Mouse (Mus musculus) heart, embryonic 11.5 days (tissue): Measurements from ENCODE around the gene Jade1. TPM values are rescaled to one million over a fixed set of nuclear protein-coding genes. Genes with fewer than 3 reads are reported as not detected.

Experiments used
- ATAC-seq: fragments of 200-750 bp; cut with Nextera tagmentation; replicated peaks from 2 replicates; pipeline ENCODE4 v1.8.0; 2017; ENCODE audit warnings: moderate library complexity; ENCODE audit not compliant: insufficient number of reproducible peaks, low FRiP score, low TSS enrichment
- H3K27ac ChIP-seq: fragments of 300-500 bp; sonication (generic); 2 replicates; pipeline ENCODE4 v1.5.1; 2014; ENCODE audit warnings: mild to moderate bottlenecking, low read depth, low read length
- H3K27me3 ChIP-seq: fragments of 300-500 bp; sonication (generic); 2 replicates; pipeline ENCODE4 v1.6.1; 2014; ENCODE audit warnings: mild to moderate bottlenecking, low read length, mixed read lengths; ENCODE audit not compliant: control insufficient read depth, insufficient read depth
- H3K36me3 ChIP-seq: fragments of 300-500 bp; sonication (generic); 2 replicates; pipeline ENCODE4 v1.6.1; 2014; ENCODE audit warnings: mild to moderate bottlenecking, low read length, moderate library complexity, mixed read lengths; ENCODE audit not compliant: control insufficient read depth, insufficient read depth
- H3K4me1 ChIP-seq: fragments of 300-500 bp; sonication (generic); 2 replicates; pipeline ENCODE4 v1.6.1; 2014; ENCODE audit warnings: low read length; ENCODE audit not compliant: control insufficient read depth, insufficient read depth
- H3K4me2 ChIP-seq: fragments of 300-500 bp; sonication (generic); 2 replicates; pipeline ENCODE4 v1.6.1; 2014; ENCODE audit warnings: mild to moderate bottlenecking, moderate library complexity
- H3K4me3 ChIP-seq: fragments of 300-500 bp; sonication (generic); 2 replicates; pipeline ENCODE4 v1.5.1; 2014; ENCODE audit warnings: low read depth, low read length
- H3K9ac ChIP-seq: fragments of 300-500 bp; sonication (generic); 2 replicates; pipeline ENCODE4 v1.6.1; 2014; ENCODE audit warnings: mild to moderate bottlenecking, low read depth, low read length, moderate library complexity
- H3K9me3 ChIP-seq: fragments of 300-500 bp; sonication (generic); replicated peaks from 2 replicates; pipeline ENCODE4 v1.6.1; 2016; ENCODE audit warnings: low read length; ENCODE audit not compliant: control insufficient read depth
- WGBS: fragments of 180-500 bp; shearing (Covaris S2); extraction: QIAGEN DNeasy Blood & Tissue Kit; methylation state at CpG from one replicate; pipeline ENCODE4 v1.1.7; 2014; ENCODE audit not compliant: insufficient replicate concordance; 5-methylcytosine and 5-hydroxymethylcytosine counted together
- polyA plus RNA-seq: library from polyadenylated mRNA; unstranded; fragments of >200 nt; fragmentation: Nextera tagmentation; extraction: Ambion mirVana; gene quantifications from 2 replicates; pipeline ENCODE4 v1.2.1, GENCODE M21; 2014

Jade1 gene
- polyA plus RNA-seq, 1 experiment from 2014 or later = 12.0 TPM

GRCm38 (mm10) chr3:41533660-41534059 is 21.9 kb upstream of the Jade1 start:
- no peak overlapping the region for H3K4me3 ChIP-seq
- H3K9ac ChIP-seq = no peak overlapping the region
- 42% methylated on average over 7 of the region's 7 CpGs for WGBS
- H3K27me3 ChIP-seq = no peaks in the 10 kb centered on the region
- H3K36me3 ChIP-seq = no peaks in the 10 kb centered on the region
- no peaks in the 10 kb centered on the region for H3K4me1 ChIP-seq
- H3K27ac ChIP-seq = no peak overlapping the region
- ATAC-seq = no peak
- H3K4me2 ChIP-seq = no peak overlapping the region
- H3K9me3 ChIP-seq = no peaks in the 10 kb centered on the region

DNA sequence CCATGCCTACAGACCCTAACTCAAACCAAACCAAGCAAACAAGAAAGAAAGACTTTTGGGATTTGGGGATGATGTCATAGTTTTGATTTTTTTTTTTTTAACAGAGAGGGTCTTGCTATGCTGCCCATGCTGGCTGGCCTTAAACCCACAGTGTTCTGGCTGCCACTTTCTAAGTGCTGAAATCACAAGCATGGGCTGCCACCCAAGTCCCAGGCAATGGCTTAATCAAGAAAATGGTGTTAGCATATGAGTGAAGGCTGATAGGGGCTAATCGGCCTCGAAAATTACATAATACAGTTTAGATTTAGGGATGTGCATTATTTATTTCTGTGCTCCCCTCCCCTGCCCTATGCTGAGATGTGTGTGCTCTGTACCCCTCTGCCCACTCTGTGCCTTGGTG is 17.6 kb upstream of the Jade1 start:
- ATAC-seq = no peak
- H3K4me2 ChIP-seq = no peak overlapping the region
- no peak overlapping the region for H3K9ac ChIP-seq
- 75% methylated on average over 2 of the region's 2 CpGs for WGBS
- no peaks in the 10 kb centered on the region for H3K36me3 ChIP-seq
- H3K27ac ChIP-seq = no peak overlapping the region
- H3K27me3 ChIP-seq = no peaks in the 10 kb centered on the region
- no peak overlapping the region for H3K4me3 ChIP-seq
- no peaks in the 10 kb centered on the region for H3K9me3 ChIP-seq
- no peaks in the 10 kb centered on the region for H3K4me1 ChIP-seq

GRCm38 (mm10) chr3:41541313-41541712 is 14.2 kb upstream of the Jade1 start:
- Histone ChIP-seq H3K36me3 (no peaks in the 10 kb centered on the region), H3K27me3 (no peaks in the 10 kb centered on the region), H3K4me1 (no peaks in the 10 kb centered on the region), H3K27ac (no peak overlapping the region), H3K9me3 (no peaks in the 10 kb centered on the region), H3K4me3 (no peak overlapping the region), H3K9ac (no peak overlapping the region), H3K4me2 (no peak overlapping the region)
- WGBS = 75% methylated on average over 3 of the region's 3 CpGs
- no peak for ATAC-seq

DNA sequence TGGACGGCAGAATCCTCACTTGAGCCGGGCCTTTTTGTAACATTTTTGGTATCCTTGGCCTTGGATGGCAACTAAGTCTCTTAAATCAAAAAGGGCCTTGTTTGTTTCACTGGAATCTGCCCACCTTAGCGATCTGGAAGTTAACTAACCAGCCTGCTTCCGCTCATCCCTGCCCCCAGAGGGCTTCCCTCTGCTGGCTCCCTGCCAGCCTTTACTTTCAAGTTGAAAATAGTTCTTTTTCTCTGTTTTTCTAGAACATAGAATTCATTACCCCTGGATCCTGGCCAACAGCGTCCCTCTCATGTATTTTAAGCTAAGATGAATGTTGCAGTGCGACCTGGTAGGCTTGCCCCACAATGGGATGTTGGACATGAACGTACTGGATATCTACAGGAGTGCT is 11.1 kb upstream of the Jade1 start:
- H3K27ac ChIP-seq = no peak overlapping the region
- H3K9me3 ChIP-seq = no peaks in the 10 kb centered on the region
- H3K4me2 ChIP-seq = no peak overlapping the region
- no peaks in the 10 kb centered on the region for H3K36me3 ChIP-seq
- H3K4me3 ChIP-seq = no peak overlapping the region
- no peaks in the 10 kb centered on the region for H3K4me1 ChIP-seq
- ATAC-seq = no peak
- no peak overlapping the region for H3K9ac ChIP-seq
- WGBS = 68% methylated on average over 7 of the region's 7 CpGs
- H3K27me3 ChIP-seq = no peaks in the 10 kb centered on the region

DNA sequence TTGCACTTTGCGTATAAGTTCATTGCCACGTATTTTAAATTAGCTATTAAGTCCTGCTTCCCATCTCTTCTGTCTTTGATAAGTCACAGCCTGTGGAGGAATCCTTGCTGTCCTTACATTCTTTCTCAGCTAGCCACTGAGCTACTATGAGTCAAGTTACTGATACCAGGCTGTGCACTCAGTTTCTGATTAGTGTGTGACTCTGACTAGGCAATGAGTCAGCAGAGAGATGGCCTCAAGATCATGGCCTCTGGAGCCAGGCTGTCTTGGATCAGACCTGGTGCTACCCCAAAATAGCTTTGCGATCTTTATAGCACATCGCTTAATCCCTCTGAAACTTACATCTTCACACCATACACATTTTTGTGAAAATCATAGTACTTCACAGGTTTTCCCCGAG is 8.2 kb upstream of the Jade1 start:
- Histone ChIP-seq H3K4me2 (no peak overlapping the region), H3K9ac (no peak overlapping the region), H3K27ac (no peak overlapping the region), H3K27me3 (no peaks in the 10 kb centered on the region), H3K4me3 (no peak overlapping the region), H3K4me1 (peaks cover 3% of the 10 kb centered on the region; the same call in 1 of the 2 replicates), H3K9me3 (no peaks in the 10 kb centered on the region), H3K36me3 (no peaks in the 10 kb centered on the region)
- WGBS = 86% methylated on average over 5 of the region's 5 CpGs
- ATAC-seq = no peak

GRCm38 (mm10) chr3:41548238-41548637 is 7.3 kb upstream of the Jade1 start:
- no peaks in the 10 kb centered on the region for H3K9me3 ChIP-seq
- no peak overlapping the region for H3K27ac ChIP-seq
- H3K9ac ChIP-seq = no peak overlapping the region
- H3K36me3 ChIP-seq = no peaks in the 10 kb centered on the region
- ATAC-seq = no peak
- no peak overlapping the region for H3K4me2 ChIP-seq
- H3K4me3 ChIP-seq = no peak overlapping the region
- 80% methylated on average over 4 of the region's 4 CpGs for WGBS
- no peaks in the 10 kb centered on the region for H3K27me3 ChIP-seq
- H3K4me1 ChIP-seq = peaks cover 9% of the 10 kb centered on the region; the same call in 1 of the 2 replicates

DNA sequence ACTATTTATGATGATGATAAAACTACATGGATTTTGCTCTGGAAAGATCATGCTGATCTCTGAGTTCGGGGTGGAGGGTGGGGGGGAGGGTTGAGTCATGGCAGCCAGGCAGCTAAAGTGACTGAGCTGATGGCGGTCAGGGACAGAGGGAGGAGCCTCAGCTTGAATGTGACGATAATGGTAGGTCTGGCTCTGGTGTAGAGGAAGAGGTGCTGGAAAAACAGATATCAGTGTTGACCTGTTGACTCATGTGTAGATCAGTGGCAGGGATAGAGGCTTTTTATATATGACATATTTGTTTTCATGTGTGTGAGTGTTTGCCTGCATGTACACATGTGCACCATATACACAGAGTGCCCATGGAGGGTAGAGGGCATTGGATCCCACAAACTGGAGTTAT is 3.9 kb upstream of the Jade1 start:
- Histone ChIP-seq H3K9ac (no peak overlapping the region), H3K36me3 (no peaks in the 10 kb centered on the region), H3K4me1 (peaks cover 9% of the 10 kb centered on the region; the same call in 1 of the 2 replicates), H3K9me3 (no peaks in the 10 kb centered on the region), H3K27ac (no peak overlapping the region), H3K27me3 (no peaks in the 10 kb centered on the region), H3K4me2 (no peak overlapping the region), H3K4me3 (no peak overlapping the region)
- WGBS = 29% methylated on average over 3 of the region's 3 CpGs
- no peak; the same call in 1 of the 2 replicates for ATAC-seq

GRCm38 (mm10) chr3:41552777-41553548 is 2.6 kb upstream of the Jade1 start:
- H3K27ac ChIP-seq = no peak overlapping the region
- 23% methylated on average over 11 of the region's 11 CpGs for WGBS
- no peaks in the 10 kb centered on the region for H3K9me3 ChIP-seq

GRCm38 (mm10) chr3:41553681-41554080 is 1.9 kb upstream of the Jade1 start:
- H3K36me3 ChIP-seq = no peaks in the 10 kb centered on the region
- no peak overlapping the region for H3K4me2 ChIP-seq
- no peak overlapping the region for H3K4me3 ChIP-seq
- ATAC-seq = no peak
- H3K27ac ChIP-seq = no peak overlapping the region
- 41% methylated on average over 4 of the region's 4 CpGs for WGBS
- no peak overlapping the region for H3K9ac ChIP-seq
- peaks cover 9% of the 10 kb centered on the region; the same call in 1 of the 2 replicates for H3K4me1 ChIP-seq
- H3K27me3 ChIP-seq = no peaks in the 10 kb centered on the region
- no peaks in the 10 kb centered on the region for H3K9me3 ChIP-seq

More at GRCm38 (mm10) chr3:41552777-41553548, 2.6 kb upstream of the Jade1 start:
- H3K36me3 ChIP-seq = no peaks in the 10 kb centered on the region
- no peak overlapping the region for H3K9ac ChIP-seq
- no peaks in the 10 kb centered on the region for H3K27me3 ChIP-seq
- H3K4me2 ChIP-seq = no peak overlapping the region
- H3K4me3 ChIP-seq = no peak overlapping the region
- H3K4me1 ChIP-seq = peaks cover 9% of the 10 kb centered on the region; the same call in 1 of the 2 replicates
- ATAC-seq = no peak
